Mouse (Mus musculus): ENCODE results near the gene Lamc1. TPM values are rescaled to one million over a fixed set of nuclear protein-coding genes. Genes with fewer than 3 reads are reported as not detected.

The Lamc1 gene
- polyA plus RNA-seq, 1 experiment from 2014 or later, result 87.6 TPM

- 88% methylated on average over 6 of the region's 6 CpGs for WGBS (ENCODE audit: insufficient replicate concordance)
- H3K27ac ChIP-seq (ENCODE audit: low read depth, low read length), result no peak overlapping the region
- H3K4me2 ChIP-seq, result no peak overlapping the region
- H3K27me3 ChIP-seq (ENCODE audit: control insufficient read depth, insufficient read depth, low read length), result no peaks in the 10 kb centered on the region
- H3K4me1 ChIP-seq (ENCODE audit: control insufficient read depth, insufficient read depth, low read length), result peaks cover 6% of the 10 kb centered on the region; the same call in 1 of the 2 replicates
- no peaks in the 10 kb centered on the region for H3K9me3 ChIP-seq (replicated peaks; ENCODE audit: control insufficient read depth, low read length)
- no peak overlapping the region for H3K9ac ChIP-seq (ENCODE audit: low read depth, low read length)
- ATAC-seq (replicated peaks; ENCODE audit: insufficient number of reproducible peaks, low FRiP score, low TSS enrichment), result no peak
- no peaks in the 10 kb centered on the region for H3K36me3 ChIP-seq (ENCODE audit: control insufficient read depth, insufficient read depth, low read length)
- H3K4me3 ChIP-seq (ENCODE audit: low read depth, low read length), result no peak overlapping the region
These were observed 139.6 kb downstream of the Lamc1 start for GRCm38 (mm10) chr1:153192945-153193344.

GRCm38 (mm10) chr1:153192379-153192778 lies 140.2 kb downstream of the Lamc1 start:
- Histone ChIP-seq H3K4me2 (no peak overlapping the region), H3K4me3 (ENCODE audit: low read depth, low read length) (no peak overlapping the region), H3K4me1 (ENCODE audit: control insufficient read depth, insufficient read depth, low read length) (peaks cover 6% of the 10 kb centered on the region; the same call in 1 of the 2 replicates), H3K9ac (ENCODE audit: low read depth, low read length) (no peak overlapping the region), H3K27me3 (ENCODE audit: control insufficient read depth, insufficient read depth, low read length) (no peaks in the 10 kb centered on the region), H3K36me3 (ENCODE audit: control insufficient read depth, insufficient read depth, low read length) (no peaks in the 10 kb centered on the region), H3K27ac (ENCODE audit: low read depth, low read length) (peak overlapping the region; percentile 81), H3K9me3 (replicated peaks; ENCODE audit: control insufficient read depth, low read length) (no peaks in the 10 kb centered on the region)
- WGBS (ENCODE audit: insufficient replicate concordance), result 86% methylated on average over 4 of the region's 4 CpGs
- no peak for ATAC-seq (replicated peaks; ENCODE audit: insufficient number of reproducible peaks, low FRiP score, low TSS enrichment)

DNA sequence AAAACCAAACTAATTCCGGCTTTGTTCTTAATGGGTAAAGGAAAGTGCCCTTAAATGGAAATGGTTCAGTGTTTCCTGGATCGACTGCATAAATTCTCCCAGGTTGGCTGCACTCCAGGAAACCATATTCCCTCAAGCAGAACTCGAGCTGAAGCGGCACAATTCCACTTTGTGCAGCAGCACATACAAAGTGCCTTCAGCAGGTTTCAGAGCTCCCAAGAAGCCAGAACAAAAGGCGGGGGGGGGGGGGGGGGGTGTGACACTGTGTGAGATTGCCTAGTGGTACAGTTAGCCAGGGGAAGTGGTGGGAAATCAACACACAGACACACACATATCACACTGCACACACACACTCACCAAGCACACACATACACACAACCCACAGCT lies 140.7 kb downstream of the Lamc1 start:
- no peak for ATAC-seq (replicated peaks; ENCODE audit: insufficient number of reproducible peaks, low FRiP score, low TSS enrichment)
- Histone ChIP-seq H3K4me2 (peak overlapping the region; percentile 22; the same call in 1 of the 2 replicates), H3K27ac (ENCODE audit: low read depth, low read length) (peak overlapping the region; percentile 81), H3K9me3 (replicated peaks; ENCODE audit: control insufficient read depth, low read length) (no peaks in the 10 kb centered on the region), H3K36me3 (ENCODE audit: control insufficient read depth, insufficient read depth, low read length) (no peaks in the 10 kb centered on the region), H3K27me3 (ENCODE audit: control insufficient read depth, insufficient read depth, low read length) (no peaks in the 10 kb centered on the region), H3K9ac (ENCODE audit: low read depth, low read length) (0 out of 2 replicates have a peak overlapping the region, but pooled peaks have one; percentile 8), H3K4me1 (ENCODE audit: control insufficient read depth, insufficient read depth, low read length) (peaks cover 6% of the 10 kb centered on the region; the same call in 1 of the 2 replicates), H3K4me3 (ENCODE audit: low read depth, low read length) (no peak overlapping the region)
- WGBS (ENCODE audit: insufficient replicate concordance), result 16% methylated on average over 5 of the region's 5 CpGs

DNA sequence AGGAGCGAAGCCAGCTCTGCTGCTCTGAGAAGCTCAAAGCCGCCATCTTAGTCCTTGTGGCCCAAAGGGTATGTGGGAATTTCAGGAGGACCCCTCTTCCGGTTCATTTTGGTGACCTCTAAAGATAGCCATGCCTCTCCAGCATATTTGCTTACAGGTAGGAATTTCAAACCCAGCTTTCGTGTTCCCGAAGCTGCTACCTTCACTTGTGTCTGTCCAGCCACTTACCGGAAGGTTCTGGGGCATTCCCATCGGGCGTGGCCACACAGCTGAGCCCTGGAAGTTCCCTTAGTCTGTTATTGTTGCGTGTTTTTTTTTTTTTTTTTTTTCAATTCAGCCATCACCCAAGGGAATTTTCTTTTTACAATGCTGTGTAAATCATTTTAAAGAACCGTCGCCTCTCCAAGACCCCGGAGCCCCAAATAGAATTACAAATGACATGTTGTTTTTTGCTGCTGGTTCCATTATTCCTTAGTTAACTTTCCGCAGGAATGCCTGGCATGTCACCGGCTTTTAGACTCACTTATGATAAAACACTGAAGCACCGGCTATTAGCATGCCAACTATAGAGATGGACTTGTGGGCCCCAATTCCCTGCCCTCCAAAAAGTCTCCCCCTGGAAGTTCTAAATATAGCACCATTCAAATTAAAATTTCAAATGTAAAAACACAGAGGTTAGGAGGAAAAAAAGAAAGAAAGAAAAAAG lies 141.2 kb downstream of the Lamc1 start:
- Histone ChIP-seq H3K27me3 (ENCODE audit: control insufficient read depth, insufficient read depth, low read length) (no peaks in the 10 kb centered on the region), H3K36me3 (ENCODE audit: control insufficient read depth, insufficient read depth, low read length) (no peaks in the 10 kb centered on the region), H3K27ac (ENCODE audit: low read depth, low read length) (peak overlapping the region; percentile 81), H3K4me1 (ENCODE audit: control insufficient read depth, insufficient read depth, low read length) (peaks cover 6% of the 10 kb centered on the region; the same call in 1 of the 2 replicates), H3K9me3 (replicated peaks; ENCODE audit: control insufficient read depth, low read length) (no peaks in the 10 kb centered on the region), H3K4me2 (peak overlapping the region; percentile 22; the same call in 1 of the 2 replicates), H3K4me3 (ENCODE audit: low read depth, low read length) (no peak overlapping the region), H3K9ac (ENCODE audit: low read depth, low read length) (no peak overlapping the region)
- no peak for ATAC-seq (replicated peaks; ENCODE audit: insufficient number of reproducible peaks, low FRiP score, low TSS enrichment)
- 60% methylated on average over 15 of the region's 15 CpGs for WGBS (ENCODE audit: insufficient replicate concordance)

- Histone ChIP-seq H3K9ac (ENCODE audit: low read depth, low read length) (no peak overlapping the region), H3K36me3 (ENCODE audit: control insufficient read depth, insufficient read depth, low read length) (no peaks in the 10 kb centered on the region), H3K9me3 (replicated peaks; ENCODE audit: control insufficient read depth, low read length) (no peaks in the 10 kb centered on the region), H3K27me3 (ENCODE audit: control insufficient read depth, insufficient read depth, low read length) (peaks cover 9% of the 10 kb centered on the region), H3K4me2 (no peak overlapping the region), H3K4me1 (ENCODE audit: control insufficient read depth, insufficient read depth, low read length) (peaks cover 15% of the 10 kb centered on the region), H3K4me3 (ENCODE audit: low read depth, low read length) (no peak overlapping the region), H3K27ac (ENCODE audit: low read depth, low read length) (no peak overlapping the region)
- 34% methylated on average over 3 of the region's 3 CpGs for WGBS (ENCODE audit: insufficient replicate concordance)
- no peak for ATAC-seq (replicated peaks; ENCODE audit: insufficient number of reproducible peaks, low FRiP score, low TSS enrichment)
These were observed 144.5 kb downstream of the Lamc1 start for GRCm38 (mm10) chr1:153188081-153188480.

DNA sequence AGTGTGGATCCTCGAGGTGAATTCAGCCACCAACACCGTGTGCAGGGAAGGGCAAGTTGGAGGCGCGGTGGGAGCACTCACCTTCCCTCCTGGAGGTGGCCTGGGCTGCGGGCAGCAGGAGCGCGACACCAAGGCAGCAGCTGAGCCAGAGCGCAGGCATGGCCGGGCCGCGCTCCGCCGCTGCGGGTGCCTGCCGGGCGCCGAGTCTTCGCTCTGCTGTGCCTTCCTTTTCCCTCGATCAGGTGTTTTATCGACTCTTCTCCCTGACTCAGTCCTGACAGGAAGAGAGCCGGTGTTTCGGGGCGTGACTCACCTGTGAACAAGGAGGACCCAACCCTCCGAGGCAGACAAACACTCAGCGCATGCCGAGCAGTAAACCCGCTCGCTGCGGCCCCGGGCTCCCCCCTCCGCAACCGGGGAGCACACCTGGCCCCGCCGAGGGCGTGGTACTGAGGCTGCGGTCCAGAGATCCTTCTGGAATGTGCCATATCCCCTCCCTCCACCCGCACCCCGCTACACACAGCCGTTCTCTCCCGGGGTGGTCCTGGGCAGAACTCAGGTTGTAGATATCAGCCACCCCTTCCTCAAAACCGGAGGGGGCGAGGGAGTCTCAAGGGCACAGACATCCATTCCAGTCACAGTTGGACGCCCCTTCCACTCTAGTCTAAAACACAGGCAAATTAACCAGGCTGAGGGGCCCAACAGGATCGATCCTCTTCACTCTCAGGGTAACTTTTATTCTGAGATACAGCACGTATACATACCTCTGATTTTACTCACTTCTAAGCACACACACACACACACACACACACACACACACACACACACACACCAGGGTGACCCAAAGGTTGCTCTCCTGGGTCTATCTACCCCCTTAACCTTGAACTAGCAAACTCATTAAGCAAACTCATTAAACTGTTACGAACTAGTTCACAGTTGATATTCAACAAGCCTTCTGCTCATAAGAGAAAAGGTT lies 146.5 kb downstream of the Lamc1 start, which contains the start of gene Lamc2:
TSS of gene Lamc2 (minus strand) at position 620 of the 976 bp plus-strand sequence.
- Histone ChIP-seq H3K27me3 (ENCODE audit: control insufficient read depth, insufficient read depth, low read length) (peaks cover 9% of the 10 kb centered on the region), H3K4me3 (ENCODE audit: low read depth, low read length) (peak within 1 kb of the TSS; percentile 54), H3K4me1 (ENCODE audit: control insufficient read depth, insufficient read depth, low read length) (peaks cover 11% of the 10 kb centered on the region), H3K36me3 (ENCODE audit: control insufficient read depth, insufficient read depth, low read length) (no peaks in the 10 kb centered on the region), H3K4me2 (peak within 1 kb of the TSS; percentile 98), H3K9me3 (replicated peaks; ENCODE audit: control insufficient read depth, low read length) (no peaks in the 10 kb centered on the region), H3K9ac (ENCODE audit: low read depth, low read length) (peak within 1 kb of the TSS; percentile 61), H3K27ac (ENCODE audit: low read depth, low read length) (no peak within 1 kb of the TSS)
- ATAC-seq (replicated peaks; ENCODE audit: insufficient number of reproducible peaks, low FRiP score, low TSS enrichment), result peak; percentile 22; the same call in 1 of the 2 replicates
- WGBS (ENCODE audit: insufficient replicate concordance), result 4% methylated on average over 43 of the region's 46 CpGs

GRCm38 (mm10) chr1:153180586-153181289 lies 151.8 kb downstream of the Lamc1 start:
- H3K4me2 ChIP-seq, result no peak overlapping the region
- H3K27me3 ChIP-seq (ENCODE audit: control insufficient read depth, insufficient read depth, low read length), result peaks cover 5% of the 10 kb centered on the region
- 57% methylated on average over 9 of the region's 9 CpGs for WGBS (ENCODE audit: insufficient replicate concordance)
- peaks cover 5% of the 10 kb centered on the region; the same call in 1 of the 2 replicates for H3K4me1 ChIP-seq (ENCODE audit: control insufficient read depth, insufficient read depth, low read length)
- no peak overlapping the region; the same call in 1 of the 2 replicates for H3K27ac ChIP-seq (ENCODE audit: low read depth, low read length)
- no peak overlapping the region for H3K4me3 ChIP-seq (ENCODE audit: low read depth, low read length)
- no peaks in the 10 kb centered on the region for H3K9me3 ChIP-seq (replicated peaks; ENCODE audit: control insufficient read depth, low read length)
- H3K36me3 ChIP-seq (ENCODE audit: control insufficient read depth, insufficient read depth, low read length), result no peaks in the 10 kb centered on the region
- no peak for ATAC-seq (replicated peaks; ENCODE audit: insufficient number of reproducible peaks, low FRiP score, low TSS enrichment)
- no peak overlapping the region for H3K9ac ChIP-seq (ENCODE audit: low read depth, low read length)

GRCm38 (mm10) chr1:153180160-153180559 lies 152.4 kb downstream of the Lamc1 start:
- H3K27ac ChIP-seq (ENCODE audit: low read depth, low read length), result no peak overlapping the region; the same call in 1 of the 2 replicates
- no peak for ATAC-seq (replicated peaks; ENCODE audit: insufficient number of reproducible peaks, low FRiP score, low TSS enrichment)

More at GRCm38 (mm10) chr1:153180160-153180559, 152.4 kb downstream of the Lamc1 start:
- no peaks in the 10 kb centered on the region; the same call in 1 of the 2 replicates for H3K4me1 ChIP-seq (ENCODE audit: control insufficient read depth, insufficient read depth, low read length)
- H3K4me2 ChIP-seq, result no peak overlapping the region
- no peak overlapping the region for H3K4me3 ChIP-seq (ENCODE audit: low read depth, low read length)
- H3K36me3 ChIP-seq (ENCODE audit: control insufficient read depth, insufficient read depth, low read length), result no peaks in the 10 kb centered on the region
- H3K9me3 ChIP-seq (replicated peaks; ENCODE audit: control insufficient read depth, low read length), result no peaks in the 10 kb centered on the region
- 70% methylated on average over 4 of the region's 4 CpGs for WGBS (ENCODE audit: insufficient replicate concordance)
- H3K27me3 ChIP-seq (ENCODE audit: control insufficient read depth, insufficient read depth, low read length), result peaks cover 5% of the 10 kb centered on the region
- no peak overlapping the region for H3K9ac ChIP-seq (ENCODE audit: low read depth, low read length)
